Comparison of ENCODE assay signal across 13 mouse cellular contexts in the genomic region with DNA sequence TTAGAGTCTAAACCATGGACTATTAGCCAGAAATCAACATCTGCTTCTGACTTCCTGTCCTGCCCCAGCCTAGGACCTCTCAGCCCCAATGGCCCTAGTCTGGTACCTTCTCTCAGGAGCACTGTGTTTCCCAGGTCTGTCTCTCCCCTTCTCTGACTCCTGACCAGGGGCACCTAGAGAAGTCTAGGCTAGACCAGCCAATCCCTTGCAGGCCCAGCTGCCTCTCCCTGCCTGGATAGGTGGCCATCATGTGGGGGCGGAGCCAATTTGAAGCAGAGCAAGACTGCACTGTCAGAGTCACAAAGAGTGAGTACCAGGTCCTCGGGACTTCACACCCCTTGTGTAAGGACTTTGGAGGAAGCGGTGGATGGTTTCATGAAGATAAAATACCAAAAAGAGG. TPM values are rescaled to one million over a fixed set of nuclear protein-coding genes. Genes with fewer than 3 reads are reported as not detected.
DNase-seq lines count a peak whose midpoint lies in the region; ATAC-seq and TF ChIP-seq lines count a peak whose summit lies in the region.
"Had no signal": no experiment of that assay in that cellular context is flagged by ENCODE, and none has a peak within 500 bp of the region (broad histone marks: within the 10 kb centered on the region; RNA-seq: fewer than 3 reads in every experiment).

TSS of gene Cyp4f18 (minus strand) at position 154 of the 400 bp plus-strand sequence.

- intact Hi-C loops in gastrocnemius, adult 2 months (cut with DNase I): no loop called here
- intact Hi-C loops in gastrocnemius, postnatal 14 days (cut with DNase I; ENCODE audit: low total_unique reads): no loop called here

- no peak within 1 kb of the TSS for H3K9ac ChIP-seq in liver, embryonic 13.5 days
- no peak within 1 kb of the TSS for H3K9ac ChIP-seq in intestine, embryonic 15.5 days
- H3K9ac ChIP-seq in midbrain, embryonic 14.5 days (replicated peaks; ENCODE audit: low read length): no peak within 1 kb of the TSS
- H3K9ac ChIP-seq in neural tube, embryonic 15.5 days (replicated peaks): no peak within 1 kb of the TSS
- H3K9ac ChIP-seq: limb, embryonic 15.5 days had no signal

- TF ChIP-seq CTCF in gastrocnemius, adult 2 months (IDR thresholded peaks at IDR 0.05): no peak

- no peaks in the 10 kb centered on the region for H3K36me3 ChIP-seq in liver, embryonic 13.5 days
- no peaks in the 10 kb centered on the region for H3K36me3 ChIP-seq in intestine, embryonic 15.5 days
- no peaks in the 10 kb centered on the region for H3K36me3 ChIP-seq in midbrain, embryonic 14.5 days (ENCODE audit: control insufficient read depth, insufficient read depth, low read length)
- no peaks in the 10 kb centered on the region for H3K36me3 ChIP-seq in neural tube, embryonic 15.5 days
- H3K36me3 ChIP-seq: hindbrain, embryonic 10.5 days; limb, embryonic 15.5 days had no signal

- H3K4me2 ChIP-seq in liver, embryonic 13.5 days: no peak within 1 kb of the TSS
- H3K4me2 ChIP-seq in intestine, embryonic 15.5 days (replicated peaks): no peak within 1 kb of the TSS
- H3K4me2 ChIP-seq in midbrain, embryonic 14.5 days (ENCODE audit: low read length): no peak within 1 kb of the TSS
- H3K4me2 ChIP-seq in neural tube, embryonic 15.5 days: no peak within 1 kb of the TSS
- H3K4me2 ChIP-seq: limb, embryonic 15.5 days had no signal

- H3K27ac ChIP-seq in gastrocnemius, adult 2 months: peak within 1 kb of the TSS; percentile 50; the same call in 1 of the 2 replicates
- H3K27ac ChIP-seq in liver, embryonic 13.5 days: no peak within 1 kb of the TSS
- no peak within 1 kb of the TSS for H3K27ac ChIP-seq in intestine, embryonic 15.5 days
- no peak within 1 kb of the TSS for H3K27ac ChIP-seq in midbrain, embryonic 14.5 days (replicated peaks; ENCODE audit: low read depth, low read length)
- H3K27ac ChIP-seq in neural tube, embryonic 15.5 days (replicated peaks): no peak within 1 kb of the TSS
- H3K27ac ChIP-seq: hindbrain, embryonic 10.5 days; limb, embryonic 15.5 days had no signal

- no peak for DNase-seq in gastrocnemius, adult 2 months
- DNase-seq in gastrocnemius, postnatal 14 days: no peak
- peak; percentile 68 to 69 for DNase-seq in B cell, adult 2 months
- DNase-seq in liver, embryonic 13.5 days: no peak
- DNase-seq in monocyte, adult 2 months (ENCODE audit: low read depth in 1 of 2, low spot score in 2 of 2): peak; percentile 52 to 76
- DNase-seq in midbrain, embryonic 14.5 days: no peak
- DNase-seq: gastrocnemius, postnatal 36 days; kidney, adult 2 months had no signal

- no peaks in the 10 kb centered on the region for H3K9me3 ChIP-seq in liver, embryonic 13.5 days (replicated peaks)
- H3K9me3 ChIP-seq in intestine, embryonic 15.5 days: no peaks in the 10 kb centered on the region
- no peaks in the 10 kb centered on the region for H3K9me3 ChIP-seq in midbrain, embryonic 14.5 days (ENCODE audit: control insufficient read depth, low read length)
- H3K9me3 ChIP-seq in neural tube, embryonic 15.5 days (replicated peaks): no peaks in the 10 kb centered on the region
- H3K9me3 ChIP-seq: hindbrain, embryonic 10.5 days; limb, embryonic 15.5 days had no signal

- H3K27me3 ChIP-seq in liver, embryonic 13.5 days: no peaks in the 10 kb centered on the region
- no peaks in the 10 kb centered on the region for H3K27me3 ChIP-seq in intestine, embryonic 15.5 days (replicated peaks)
- H3K27me3 ChIP-seq in midbrain, embryonic 14.5 days (ENCODE audit: control insufficient read depth, insufficient read depth, low read length): no peaks in the 10 kb centered on the region
- no peaks in the 10 kb centered on the region for H3K27me3 ChIP-seq in neural tube, embryonic 15.5 days (replicated peaks)
- H3K27me3 ChIP-seq: limb, embryonic 15.5 days had no signal

- 45% methylated on average over 3 of the region's 3 CpGs for WGBS in liver, embryonic 13.5 days (ENCODE audit: insufficient replicate concordance)
- WGBS in intestine, embryonic 15.5 days: 75% methylated on average over 3 of the region's 3 CpGs
- 74% methylated on average over 3 of the region's 3 CpGs for WGBS in midbrain, embryonic 14.5 days
- 73% methylated on average over 3 of the region's 3 CpGs for WGBS in neural tube, embryonic 15.5 days

- H3K4me1 ChIP-seq in liver, embryonic 13.5 days (replicated peaks): no peaks in the 10 kb centered on the region
- H3K4me1 ChIP-seq in intestine, embryonic 15.5 days (replicated peaks): no peaks in the 10 kb centered on the region
- H3K4me1 ChIP-seq in midbrain, embryonic 14.5 days (ENCODE audit: control insufficient read depth, insufficient read depth, low read length): no peaks in the 10 kb centered on the region
- H3K4me1 ChIP-seq in neural tube, embryonic 15.5 days: no peaks in the 10 kb centered on the region
- H3K4me1 ChIP-seq: hindbrain, embryonic 10.5 days; limb, embryonic 15.5 days had no signal

- ATAC-seq in liver, embryonic 13.5 days (ENCODE audit: low read depth): 0 out of 2 replicates have a peak, but pooled peaks have one; percentile 34
- ATAC-seq in intestine, embryonic 15.5 days: no peak
- no peak for ATAC-seq in midbrain, embryonic 14.5 days (ENCODE audit: low FRiP score, low TSS enrichment)
- no peak for ATAC-seq in neural tube, embryonic 15.5 days (ENCODE audit: low FRiP score)

- H3K4me3 ChIP-seq in gastrocnemius, adult 2 months: no peak within 1 kb of the TSS
- no peak within 1 kb of the TSS for H3K4me3 ChIP-seq in liver, embryonic 13.5 days (replicated peaks)
- H3K4me3 ChIP-seq in intestine, embryonic 15.5 days (replicated peaks): no peak within 1 kb of the TSS
- H3K4me3 ChIP-seq in midbrain, embryonic 14.5 days (replicated peaks; ENCODE audit: low read depth, low read length): no peak within 1 kb of the TSS
- no peak within 1 kb of the TSS for H3K4me3 ChIP-seq in neural tube, embryonic 15.5 days (replicated peaks)
- H3K4me3 ChIP-seq: hindbrain, embryonic 10.5 days; limb, embryonic 15.5 days had no signal

RNA-seq across cellular contexts. Expression of gene Cyp4f18, which starts in this region (rescaled TPM):
- under 1 TPM; 0.31 to 0.47 TPM for total RNA-seq in gastrocnemius, adult 2 months (2021)
- total RNA-seq in gastrocnemius, postnatal 14 days (2021): under 1 TPM in 1 of 2 experiments, not detected in 1; 0.31 TPM
- polyA plus RNA-seq in liver, embryonic 13.5 days (2015; fragmentation: Nextera tagmentation; extraction: Ambion mirVana): 1.6 and 1.9 TPM in 2 replicates
- polyA plus RNA-seq in intestine, embryonic 15.5 days (2015; fragmentation: Nextera tagmentation; extraction: Ambion mirVana): 2.6 and 2.8 TPM in 2 replicates
- 0.55 and 0.97 TPM in 2 replicates for polyA plus RNA-seq in midbrain, embryonic 14.5 days (2014; fragmentation: Nextera tagmentation; extraction: Ambion mirVana)
- polyA plus RNA-seq in neural tube, embryonic 15.5 days (2015; fragmentation: Nextera tagmentation; extraction: Ambion mirVana): 1.2 and 1.3 TPM in 2 replicates
- total RNA-seq: layer of hippocampus, postnatal 14 days had no signal

Comparison
In these comparisons a context has a peak if more than half of its experiments do, and no peak if none do; other contexts are left out.
1. DNase-seq: peak in B cell, adult 2 months (2 of 2) and monocyte, adult 2 months (2 of 2); none in gastrocnemius, adult 2 months (single experiment), gastrocnemius, postnatal 14 days (single experiment), liver, embryonic 13.5 days (single experiment) and midbrain, embryonic 14.5 days (single experiment).